Mouse (Mus musculus) lung, embryonic 16.5 days (tissue): ENCODE results near the gene Gm9789. TPM values are rescaled to one million over a fixed set of nuclear protein-coding genes. Genes with fewer than 3 reads are reported as not detected.
"Not testable (repeated sequence)": the region's sequence is repeated elsewhere in the genome, so short reads cannot be mapped to it uniquely, and the experiment has no call there.

ENCODE experiments used
- ATAC-seq: fragments of 200-750 bp; cut with Nextera tagmentation; 2 replicates; pipeline ENCODE4 v1.8.0; 2017; ENCODE audit warnings: low read depth, mild to moderate bottlenecking, moderate library complexity
- H3K27ac ChIP-seq: fragments of 300-500 bp; sonication (generic); 2 replicates; pipeline ENCODE4 v1.5.1; 2014; ENCODE audit warnings: mild to moderate bottlenecking, control low read depth, low read length
- H3K27me3 ChIP-seq: fragments of 300-500 bp; sonication (generic); 2 replicates; pipeline ENCODE4 v1.6.1; 2014; ENCODE audit warnings: low read depth, low read length, mixed read lengths; ENCODE audit not compliant: control insufficient read depth, insufficient read depth
- H3K36me3 ChIP-seq: fragments of 300-500 bp; sonication (generic); 2 replicates; pipeline ENCODE4 v1.6.1; 2014; ENCODE audit warnings: low read length; ENCODE audit not compliant: control insufficient read depth, insufficient read depth
- H3K4me1 ChIP-seq: fragments of 300-500 bp; sonication (generic); replicated peaks from 2 replicates; pipeline ENCODE4 v1.6.1; 2014; ENCODE audit warnings: low read length, mixed read lengths; ENCODE audit not compliant: control insufficient read depth, insufficient read depth
- H3K4me2 ChIP-seq: fragments of 300-500 bp; sonication (generic); 2 replicates; pipeline ENCODE4 v1.6.1; 2014; ENCODE audit warnings: low read depth, low read length, control low read depth
- H3K4me3 ChIP-seq: fragments of 300-500 bp; sonication (generic); 2 replicates; pipeline ENCODE4 v1.5.1; 2014; ENCODE audit warnings: mild to moderate bottlenecking, low read length, control low read depth
- H3K9ac ChIP-seq: fragments of 300-500 bp; sonication (generic); 2 replicates; pipeline ENCODE4 v1.6.1; 2014; ENCODE audit warnings: low read length, control low read depth
- H3K9me3 ChIP-seq: fragments of 300-500 bp; sonication (generic); 2 replicates; pipeline ENCODE4 v1.6.1; 2016; ENCODE audit warnings: low read length; ENCODE audit not compliant: control insufficient read depth
- WGBS: fragments of 180-500 bp; shearing (Covaris S2); extraction: QIAGEN DNeasy Blood & Tissue Kit; methylation state at CpG from one replicate; pipeline ENCODE4 v1.1.7; 2014; 5-methylcytosine and 5-hydroxymethylcytosine counted together
- polyA plus RNA-seq: library from polyadenylated mRNA; unstranded; fragments of >200 nt; fragmentation: Nextera tagmentation; extraction: Ambion mirVana; gene quantifications from 2 replicates; pipeline ENCODE4 v1.2.1, GENCODE M21; 2015

Gene Gm9789
- polyA plus RNA-seq = not detected in 2 replicates

GRCm38 (mm10) chr16:89157652-89158051 is at the start of gene Gm9789:
Gene Gm9789, plus strand, starts transcription at chr16:89157952.
- Histone ChIP-seq H3K9ac (no peak within 1 kb of the TSS), H3K4me3 (no peak within 1 kb of the TSS), H3K27me3 (no peaks in the 10 kb centered on the region), H3K4me1 (no peaks in the 10 kb centered on the region), H3K36me3 (no peaks in the 10 kb centered on the region), H3K9me3 (no peaks in the 10 kb centered on the region), H3K4me2 (no peak within 1 kb of the TSS), H3K27ac (no peak within 1 kb of the TSS)
- no peak for ATAC-seq
- 73% methylated on average over 4 of the region's 4 CpGs for whole genome bisulfite sequencing

GRCm38 (mm10) chr16:89140551-89140950 is 17.2 kb upstream of the Gm9789 start, which contains the start of gene Gm6358:
Gene Gm6358, plus strand, starts transcription at chr16:89140851.
- no peak for ATAC-seq
- H3K27ac ChIP-seq = no peak within 1 kb of the TSS
- H3K27me3 ChIP-seq = no peaks in the 10 kb centered on the region
- no peaks in the 10 kb centered on the region for H3K4me1 ChIP-seq
- H3K4me2 ChIP-seq = no peak within 1 kb of the TSS
- 93% methylated on average over 1 of the region's 1 CpGs for WGBS
- H3K4me3 ChIP-seq = no peak within 1 kb of the TSS
- H3K9ac ChIP-seq = no peak within 1 kb of the TSS
- no peaks in the 10 kb centered on the region for H3K36me3 ChIP-seq
- H3K9me3 ChIP-seq = no peaks in the 10 kb centered on the region

- ATAC-seq = no peak
- H3K4me3 ChIP-seq = no peak within 1 kb of the TSS
- WGBS = 97% methylated on average over 1 of the region's 1 CpGs
- no peaks in the 10 kb centered on the region for H3K4me1 ChIP-seq
- H3K9me3 ChIP-seq = no peaks in the 10 kb centered on the region
- no peaks in the 10 kb centered on the region for H3K36me3 ChIP-seq
- H3K9ac ChIP-seq = no peak within 1 kb of the TSS
- H3K27ac ChIP-seq = no peak within 1 kb of the TSS
- H3K27me3 ChIP-seq = no peaks in the 10 kb centered on the region
- no peak within 1 kb of the TSS for H3K4me2 ChIP-seq
These were observed 7.0 kb upstream of the Gm9789 start, which contains the start of gene Gm10061 for GRCm38 (mm10) chr16:89150786-89151185. Gene Gm10061, plus strand, starts transcription at chr16:89151086.

GRCm38 (mm10) chr16:89169190-89169589 is 11.4 kb downstream of the Gm9789 start, which contains the start of gene Gm7735:
Gene Gm7735, plus strand, starts transcription at chr16:89169490.
- not testable (repeated sequence) for H3K36me3 ChIP-seq, H3K4me3 ChIP-seq, H3K27me3 ChIP-seq, ATAC-seq, H3K4me2 ChIP-seq, H3K4me1 ChIP-seq, H3K27ac ChIP-seq, H3K9ac ChIP-seq, H3K9me3 ChIP-seq

GRCm38 (mm10) chr16:89174435-89174834 is 16.7 kb downstream of the Gm9789 start, which contains the start of gene 1110057P08Rik:
Gene 1110057P08Rik, plus strand, starts transcription at chr16:89174735.
- Histone ChIP-seq H3K27ac (no peak within 1 kb of the TSS), H3K4me3 (no peak within 1 kb of the TSS), H3K4me1 (no peaks in the 10 kb centered on the region), H3K9me3 (no peaks in the 10 kb centered on the region), H3K36me3 (no peaks in the 10 kb centered on the region), H3K4me2 (no peak within 1 kb of the TSS), H3K9ac (no peak within 1 kb of the TSS), H3K27me3 (no peaks in the 10 kb centered on the region)
- no peak for ATAC-seq
- WGBS = 67% methylated on average over 2 of the region's 2 CpGs

GRCm38 (mm10) chr16:89188621-89189020 is 30.9 kb downstream of the Gm9789 start:
- Histone ChIP-seq H3K9me3 (no peaks in the 10 kb centered on the region), H3K27me3 (no peaks in the 10 kb centered on the region), H3K9ac (no peak overlapping the region), H3K27ac (no peak overlapping the region), H3K4me3 (no peak overlapping the region), H3K36me3 (no peaks in the 10 kb centered on the region), H3K4me2 (no peak overlapping the region), H3K4me1 (no peaks in the 10 kb centered on the region)
- WGBS = 67% methylated on average over 4 of the region's 4 CpGs
- no peak for ATAC-seq

- H3K27ac ChIP-seq = no peak within 1 kb of the TSS
- no peak within 1 kb of the TSS for H3K4me3 ChIP-seq
- no peaks in the 10 kb centered on the region for H3K36me3 ChIP-seq
- no peak within 1 kb of the TSS for H3K4me2 ChIP-seq
- 67% methylated on average over 1 of the region's 1 CpGs for WGBS
- no peaks in the 10 kb centered on the region for H3K4me1 ChIP-seq
- no peak for ATAC-seq
- no peak within 1 kb of the TSS for H3K9ac ChIP-seq
- no peaks in the 10 kb centered on the region for H3K9me3 ChIP-seq
- H3K27me3 ChIP-seq = no peaks in the 10 kb centered on the region
These were observed 47.8 kb downstream of the Gm9789 start, which contains the start of gene Krtap20-2 for GRCm38 (mm10) chr16:89205561-89205960. Gene Krtap20-2, plus strand, starts transcription at chr16:89205861.

Other genes with a start within 250 kb of the Gm9789 start
- not detected in 2 replicates for gene Krtap19-9b, start 225.7 kb upstream of the Gm9789 start, polyA plus RNA-seq
- gene Krtap16-3, start 195.1 kb upstream of the Gm9789 start, polyA plus RNA-seq = not detected in 2 replicates
- not detected in 2 replicates for gene Krtap22-2, start 147.2 kb upstream of the Gm9789 start, polyA plus RNA-seq
- not detected in 2 replicates for gene Gm10229, start 142.7 kb upstream of the Gm9789 start, polyA plus RNA-seq
- gene Krtap6-1, start 126.3 kb upstream of the Gm9789 start, polyA plus RNA-seq = not detected in 2 replicates
- not detected in 2 replicates for gene Gm10228, start 116.5 kb upstream of the Gm9789 start, polyA plus RNA-seq
- gene Krtap6-5, start 110.1 kb upstream of the Gm9789 start, polyA plus RNA-seq = not detected in 2 replicates
- gene 1110025L11Rik, start 94.0 kb upstream of the Gm9789 start, polyA plus RNA-seq = not detected in 2 replicates
- not detected in 2 replicates for gene Krtap6-3, start 73.9 kb upstream of the Gm9789 start, polyA plus RNA-seq
- not detected in 2 replicates for gene Gm6358, start 17.1 kb upstream of the Gm9789 start, polyA plus RNA-seq
- not detected in 2 replicates for gene Gm10061, start 6.9 kb upstream of the Gm9789 start, polyA plus RNA-seq
- not detected in 2 replicates for gene Gm7735, start 11.5 kb downstream of the Gm9789 start, polyA plus RNA-seq
- not detected in 2 replicates for gene 1110057P08Rik, start 16.8 kb downstream of the Gm9789 start, polyA plus RNA-seq
- gene Krtap20-2, start 47.9 kb downstream of the Gm9789 start, polyA plus RNA-seq = not detected in 2 replicates
- gene Krtap21-1, start 245.9 kb downstream of the Gm9789 start, polyA plus RNA-seq = not detected in 2 replicates